Mouse (Mus musculus): Measurements from ENCODE around the gene Olfr658. TPM values are rescaled to one million over a fixed set of nuclear protein-coding genes. Genes with fewer than 3 reads are reported as not detected.

Olfr658 gene
- 0.06 and 0.08 TPM in 2 replicates for polyA plus RNA-seq (2012; rRNA removed)

GRCm38 (mm10) chr7:104646841-104647482, at the start of gene Olfr658:
Olfr658 (minus strand) TSS chr7:104647305.

GRCm38 (mm10) chr7:104686201-104686600, 39.1 kb upstream of the Olfr658 start, which contains the start of gene Olfr661:
Olfr661 (plus strand) TSS chr7:104686501.

DNA sequence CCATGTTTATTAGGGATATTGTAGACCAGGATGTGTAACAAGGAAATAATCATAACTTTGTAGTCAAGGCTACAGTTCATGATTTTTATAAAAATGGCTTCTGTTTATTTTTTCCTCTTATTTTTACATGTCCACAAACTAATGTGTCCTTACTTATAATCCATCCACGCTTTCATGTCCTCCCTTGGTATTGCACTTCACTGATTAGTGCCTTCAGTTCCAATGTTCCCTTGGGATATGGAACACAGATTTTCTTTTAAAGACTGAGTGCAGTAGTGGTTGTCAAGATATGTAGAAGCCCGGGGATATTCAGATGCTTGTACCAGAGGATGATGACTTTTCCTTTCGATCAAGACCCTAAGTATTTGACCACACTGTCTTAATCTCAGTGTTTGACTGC, 19.3 kb upstream of the Olfr658 start, which contains the start of gene Olfr659:
Gene Olfr659, plus strand, starts transcription at position 301 of the 400 bp plus-strand sequence.

GRCm38 (mm10) chr7:104624494-104624893, 22.6 kb downstream of the Olfr658 start, which contains the start of gene Olfr657:
Olfr657 (plus strand) TSS chr7:104624794.

GRCm38 (mm10) chr7:104613655-104614054, 33.5 kb downstream of the Olfr658 start, which contains the start of gene Olfr656:
Olfr656 (plus strand) TSS chr7:104613955.

DNA sequence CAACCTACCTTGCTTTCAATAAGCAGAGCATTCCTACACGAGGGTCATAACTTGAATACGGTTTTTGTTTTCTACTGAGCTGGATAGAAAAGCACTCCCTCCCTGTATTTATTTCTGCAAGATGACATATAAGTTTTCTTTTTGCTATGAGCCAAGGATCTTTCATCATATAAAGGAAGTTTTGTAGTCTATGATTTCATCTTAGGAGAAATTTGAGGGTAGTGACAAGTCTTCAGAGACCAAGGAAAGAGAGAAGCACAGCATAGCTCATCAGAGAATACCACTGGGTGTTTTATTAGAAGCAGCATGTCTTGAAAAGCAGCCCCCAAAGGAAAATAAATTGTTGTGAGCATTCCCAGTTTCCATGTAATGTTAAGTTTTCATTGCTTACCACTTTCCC, 45.4 kb downstream of the Olfr658 start, which contains the start of gene Olfr655:
Gene Olfr655, minus strand, starts transcription at position 101 of the 400 bp plus-strand sequence.

Other genes with a start within 250 kb of the Olfr658 start
- gene Trim30c, start 246.5 kb downstream of the Olfr658 start, polyA plus RNA-seq (2012; rRNA removed): 0.10 and 0.18 TPM in 2 replicates
- gene Trim30a, start 182.1 kb downstream of the Olfr658 start, polyA plus RNA-seq (2012; rRNA removed): 1.7 and 1.9 TPM in 2 replicates
- 0.69 and 0.84 TPM in 2 replicates for gene Trim30d, start 139.5 kb downstream of the Olfr658 start, polyA plus RNA-seq (2012; rRNA removed)
- gene Olfr651, start 97.2 kb downstream of the Olfr658 start, polyA plus RNA-seq (2012; rRNA removed): not detected in 2 replicates
- gene Olfr652, start 86.4 kb downstream of the Olfr658 start, polyA plus RNA-seq (2012; rRNA removed): not detected in 2 replicates
- gene Olfr653, start 70.0 kb downstream of the Olfr658 start, polyA plus RNA-seq (2012; rRNA removed): not detected in 2 replicates
- not detected in 2 replicates for gene Olfr654, start 60.3 kb downstream of the Olfr658 start, polyA plus RNA-seq (2012; rRNA removed)
- gene Olfr655, start 45.5 kb downstream of the Olfr658 start, polyA plus RNA-seq (2012; rRNA removed): 0.05 and 0.15 TPM in 2 replicates
- not detected in 2 replicates for gene Olfr656, start 33.4 kb downstream of the Olfr658 start, polyA plus RNA-seq (2012; rRNA removed)
- not detected in 2 replicates for gene Olfr657, start 22.5 kb downstream of the Olfr658 start, polyA plus RNA-seq (2012; rRNA removed)
- not detected in 2 replicates for gene Olfr659, start 19.4 kb upstream of the Olfr658 start, polyA plus RNA-seq (2012; rRNA removed)
- not detected in 2 replicates for gene Olfr661, start 39.2 kb upstream of the Olfr658 start, polyA plus RNA-seq (2012; rRNA removed)
- gene Usp17le, start 130.2 kb upstream of the Olfr658 start, polyA plus RNA-seq (2012; rRNA removed): not detected in 2 replicates
- gene Usp17lb, start 195.3 kb upstream of the Olfr658 start, polyA plus RNA-seq (2012; rRNA removed): not detected in 2 replicates
- not detected in 2 replicates for gene Usp17la, start 209.7 kb upstream of the Olfr658 start, polyA plus RNA-seq (2012; rRNA removed)
- gene Olfr665, start 230.7 kb upstream of the Olfr658 start, polyA plus RNA-seq (2012; rRNA removed): not detected in 2 replicates
- not detected in 2 replicates for gene Olfr666, start 248.6 kb upstream of the Olfr658 start, polyA plus RNA-seq (2012; rRNA removed)

Data from central nervous system, embryonic 14 days (tissue).